Mouse (Mus musculus) olfactory bulb, adult 2 months (tissue): Measurements from ENCODE around the gene Nadk.

ENCODE experiments used
- CTCF ChIP-seq: fragments of 200-500 bp; IDR thresholded peaks from 2 replicates; pipeline ENCODE4 v1.5.1; 2012; ENCODE audit warnings: low read depth, mild to moderate bottlenecking, low read length, moderate library complexity; ENCODE audit not compliant: insufficient read depth
- POLR2A ChIP-seq: fragments of 200-500 bp; IDR thresholded peaks from 2 replicates; pipeline ENCODE4 v1.6.1; 2012; ENCODE audit warnings: mild to moderate bottlenecking, low read depth, low read length, moderate library complexity; ENCODE audit not compliant: insufficient read depth

GRCm38 (mm10) chr4:155618321-155618720 is 56.1 kb downstream of the Nadk start:
- TF ChIP-seq CTCF, result no peak
- no peak for TF ChIP-seq POLR2A
